Mouse (Mus musculus) thymus, postnatal 14 days (tissue): Measurements from ENCODE around the gene Abcg4.
A peak's percentile ranks its signal among the peaks of the same experiment; 100 is the strongest.

Experiments used
- DNase-seq: peaks from one replicate; pipeline ENCODE4 v3.0.0; 2021

Abcg4 gene

GRCm38 (mm10) chr9:44268432-44268831 lies 20.0 kb downstream of the Abcg4 start, which contains the start of gene Nlrx1:
Gene Nlrx1, minus strand, starts transcription at chr9:44268599.
- no peak for DNase-seq

- DNase-seq, result peak; percentile 90
These were observed 20.4 kb downstream of the Abcg4 start for GRCm38 (mm10) chr9:44268027-44268360.

GRCm38 (mm10) chr9:44267319-44268026 lies 20.9 kb downstream of the Abcg4 start:
- peak; percentile 40 for DNase-seq

- no peak for DNase-seq
These were observed 21.8 kb downstream of the Abcg4 start for GRCm38 (mm10) chr9:44266478-44267226.

DNA sequence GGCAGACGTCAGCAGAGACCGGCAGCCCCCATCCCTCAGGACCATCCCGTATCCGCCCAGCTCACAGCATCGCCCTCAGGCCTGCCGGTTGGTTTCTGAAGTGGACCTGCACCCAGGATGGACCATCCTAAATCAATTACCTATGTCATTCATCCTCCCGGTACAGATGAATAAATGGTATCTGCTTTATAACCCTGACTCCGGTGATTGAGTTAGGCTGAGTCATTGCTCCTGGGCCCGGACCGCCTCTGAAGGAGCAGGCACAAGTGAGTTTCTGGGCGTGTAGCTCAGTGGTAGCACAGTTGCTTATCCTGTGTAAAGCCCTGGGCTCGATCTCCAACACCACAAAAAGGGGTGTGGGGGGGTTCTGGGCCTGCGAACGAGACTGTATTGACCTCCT lies 27.0 kb downstream of the Abcg4 start:
- DNase-seq, result no peak

DNA sequence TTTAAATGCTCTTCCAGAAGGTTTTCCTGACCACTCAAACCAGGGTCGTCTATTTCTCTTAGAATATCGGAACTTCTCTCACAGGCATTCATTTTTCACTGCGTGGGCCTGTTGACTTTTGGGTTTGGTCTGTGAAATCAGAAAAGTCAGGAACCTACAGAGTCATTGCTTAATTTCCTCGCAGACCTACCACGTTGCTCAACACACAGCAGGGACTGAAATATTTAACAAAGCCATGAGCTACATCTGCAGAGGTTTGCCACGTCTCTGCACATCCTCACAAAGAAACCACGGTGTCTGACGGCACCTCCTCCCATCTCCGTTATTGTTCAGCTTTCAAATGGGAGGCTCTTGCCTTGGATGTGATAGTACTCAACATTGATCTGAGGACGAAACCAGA lies 29.4 kb downstream of the Abcg4 start:
- no peak for DNase-seq

DNA sequence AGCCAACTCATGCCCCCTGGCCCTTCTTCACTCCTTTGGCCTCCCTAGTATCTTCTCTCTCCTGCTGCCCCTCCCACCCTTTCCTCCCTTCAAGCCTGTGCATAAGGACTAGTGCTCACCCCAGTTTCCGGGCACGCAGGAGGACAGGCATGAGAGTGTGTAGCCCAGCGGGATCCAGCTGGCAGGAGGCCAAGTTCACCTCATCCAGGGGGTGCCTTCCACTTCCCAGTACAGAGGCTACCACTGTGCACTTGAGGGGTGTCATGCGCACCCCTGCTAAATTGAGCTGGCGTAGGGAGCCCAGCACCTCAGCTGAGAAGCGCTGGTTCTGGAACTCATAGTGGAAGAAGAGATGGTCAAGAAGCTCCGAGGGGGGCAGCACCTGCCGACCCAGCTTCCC lies 32.2 kb downstream of the Abcg4 start:
- DNase-seq, result no peak

- no peak for DNase-seq
These were observed 33.3 kb downstream of the Abcg4 start for GRCm38 (mm10) chr9:44255136-44255521.

DNA sequence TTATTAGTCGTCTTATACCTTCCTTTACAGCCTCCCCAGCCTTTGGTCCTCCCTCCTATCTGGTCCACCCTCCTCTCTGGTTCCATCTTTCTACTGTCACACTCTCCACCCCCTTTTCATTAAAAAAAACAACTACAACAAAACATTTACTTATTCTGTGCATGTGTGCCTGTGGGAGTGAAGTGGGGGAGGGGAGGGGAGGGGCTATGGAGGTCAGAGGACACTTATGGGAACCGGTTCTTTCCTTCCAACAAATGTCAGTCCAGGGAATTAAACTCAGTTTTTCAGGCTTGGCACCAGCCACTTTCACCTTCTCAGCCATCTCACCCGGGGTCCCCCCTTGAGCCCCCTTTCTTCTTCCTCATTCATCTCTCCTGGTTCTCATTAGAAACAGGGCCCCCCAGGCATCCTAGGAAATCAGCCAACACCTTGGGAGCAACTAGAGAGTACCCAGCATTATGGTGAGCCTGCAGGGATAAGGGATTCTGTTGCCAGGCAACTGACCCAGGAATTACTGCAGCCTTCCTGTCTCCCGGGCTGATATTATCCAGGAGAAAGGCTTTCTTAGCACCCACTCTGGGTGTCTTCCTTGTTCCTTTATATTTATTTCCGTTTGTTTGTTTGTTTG lies 33.8 kb downstream of the Abcg4 start:
- DNase-seq, result no peak

DNA sequence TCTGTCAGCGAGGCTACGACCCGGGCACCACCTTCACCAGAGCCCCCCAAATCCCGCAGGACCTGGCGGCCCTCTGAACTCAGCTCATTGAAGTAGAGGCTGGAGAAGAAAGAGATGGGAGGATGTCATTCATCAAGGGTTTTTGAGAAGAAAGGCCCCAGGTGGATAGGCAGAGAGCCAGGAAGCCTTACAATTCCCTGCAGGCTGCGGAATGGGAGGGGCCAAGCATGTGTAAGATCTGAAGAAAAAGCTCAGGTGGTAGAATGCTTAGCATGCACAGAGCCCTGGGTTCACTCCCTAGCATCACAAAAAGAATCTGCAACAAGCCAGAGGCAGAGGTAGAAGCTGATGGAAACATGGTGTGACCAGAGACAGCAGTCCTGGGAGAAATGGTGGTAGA lies 35.0 kb downstream of the Abcg4 start:
- peak; percentile 80 for DNase-seq

- no peak for DNase-seq
These were observed 37.1 kb downstream of the Abcg4 start, which contains the start of gene Pdzd3 for GRCm38 (mm10) chr9:44251314-44251713. Gene Pdzd3, minus strand, starts transcription at chr9:44251471.

DNA sequence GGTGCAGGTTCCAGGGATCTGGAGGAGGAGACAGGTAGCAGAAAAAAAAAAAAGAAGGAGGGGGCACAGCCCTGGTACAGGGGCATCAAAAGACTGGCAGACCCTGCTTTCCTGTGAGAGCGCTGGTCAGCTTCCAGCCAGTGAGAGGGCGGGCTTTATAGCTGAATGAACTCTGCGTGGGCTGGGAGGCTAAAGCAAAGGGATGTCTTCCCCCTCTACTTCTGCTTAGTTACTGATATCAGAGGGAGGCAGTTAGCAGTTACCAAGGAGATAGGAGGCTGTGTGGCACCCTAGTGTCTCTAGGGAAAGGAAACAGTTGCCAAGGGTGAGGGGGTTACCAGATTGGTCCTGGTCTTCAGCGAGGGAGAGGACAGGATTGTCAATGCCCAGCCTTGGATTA lies 38.0 kb downstream of the Abcg4 start:
- DNase-seq, result no peak

DNA sequence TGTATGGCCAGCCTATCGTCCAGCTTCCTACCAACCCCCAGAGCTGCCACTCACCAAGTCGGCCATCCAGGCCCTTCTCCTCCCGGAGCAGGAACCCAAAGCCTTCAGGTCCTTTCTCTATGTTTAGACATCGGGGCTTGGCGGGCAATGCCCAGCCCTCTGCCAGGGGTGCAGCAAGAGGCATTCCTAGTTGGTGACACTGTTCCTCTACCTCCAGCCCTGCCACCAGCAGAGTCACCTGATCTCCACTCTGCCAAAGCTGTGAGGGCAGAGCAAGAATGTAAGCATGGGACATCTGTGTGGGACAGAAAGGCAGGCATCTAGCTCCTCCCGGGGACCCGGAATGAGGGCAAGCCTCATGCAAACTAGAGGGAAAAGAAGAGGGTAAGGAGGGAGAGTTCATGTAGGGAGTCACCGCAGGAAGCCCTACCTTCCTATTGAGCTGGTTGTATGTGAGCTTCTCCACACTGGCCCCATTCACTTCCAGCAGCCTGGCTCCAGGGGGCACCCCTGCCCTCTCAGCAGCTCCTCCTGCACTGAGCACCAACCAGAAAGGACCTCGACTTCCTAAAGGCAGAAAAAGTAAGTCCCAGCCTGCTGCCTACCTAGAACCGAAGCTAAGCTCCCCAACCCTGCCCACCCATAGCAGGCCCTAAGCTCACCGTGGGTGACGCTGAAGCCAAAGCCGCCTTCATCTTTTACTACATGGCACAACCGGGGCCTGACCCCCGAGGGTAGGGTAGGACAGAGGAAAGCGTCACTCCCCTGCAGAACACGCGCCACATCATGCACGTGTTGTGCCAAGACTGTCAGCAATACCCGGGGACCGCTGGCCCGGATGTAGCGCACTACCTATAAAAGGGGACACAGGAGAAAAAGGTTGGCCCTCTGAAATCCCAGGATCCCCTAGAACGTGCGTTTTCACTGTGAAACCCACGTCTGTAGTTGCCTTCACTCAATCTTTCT lies 39.0 kb downstream of the Abcg4 start:
- DNase-seq, result peak; percentile 92

- no peak for DNase-seq
These were observed 40.5 kb downstream of the Abcg4 start for GRCm38 (mm10) chr9:44247907-44248306.

- DNase-seq, result no peak
These were observed 44.8 kb downstream of the Abcg4 start for GRCm38 (mm10) chr9:44243621-44244020.

DNA sequence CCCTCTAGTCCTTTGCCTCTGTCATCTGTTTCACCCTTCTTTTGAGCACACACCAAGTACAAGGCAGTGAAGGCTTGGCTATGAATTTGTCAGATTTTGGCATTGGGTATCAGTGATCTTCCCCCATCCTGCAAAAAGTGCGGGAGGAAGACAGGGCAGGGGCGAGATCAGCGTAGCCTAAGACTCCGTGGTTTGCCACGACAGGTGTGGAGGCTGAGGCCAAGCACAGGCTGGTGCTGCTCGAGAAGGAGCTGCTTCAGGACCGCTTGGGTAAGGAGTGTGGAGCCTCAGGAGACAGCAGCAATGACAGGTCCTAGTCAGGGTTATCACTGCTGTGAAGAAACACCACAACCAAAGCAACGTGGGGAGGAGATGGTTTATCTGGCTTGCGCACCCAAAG lies 47.0 kb downstream of the Abcg4 start:
- peak; percentile 63 for DNase-seq

DNA sequence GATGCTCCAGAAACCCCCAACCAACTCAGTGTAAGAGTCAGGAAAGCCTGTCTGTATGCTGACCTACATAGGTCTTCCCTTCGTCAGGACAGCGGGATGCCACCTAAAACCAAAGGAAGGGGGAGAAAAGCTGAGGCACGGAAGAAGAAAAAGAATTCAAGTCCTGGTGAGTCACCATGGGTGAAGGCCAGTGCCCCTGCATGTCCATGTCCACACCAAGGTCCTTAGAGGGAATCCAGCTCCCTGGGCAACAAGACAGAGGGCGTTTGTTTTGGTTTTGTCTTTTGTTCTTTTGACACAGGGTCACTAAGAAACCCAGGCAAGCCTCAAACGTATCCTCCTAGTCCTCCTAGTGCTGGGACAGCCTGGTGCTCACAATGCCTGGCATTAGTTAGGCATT lies 47.5 kb downstream of the Abcg4 start:
- no peak for DNase-seq

DNA sequence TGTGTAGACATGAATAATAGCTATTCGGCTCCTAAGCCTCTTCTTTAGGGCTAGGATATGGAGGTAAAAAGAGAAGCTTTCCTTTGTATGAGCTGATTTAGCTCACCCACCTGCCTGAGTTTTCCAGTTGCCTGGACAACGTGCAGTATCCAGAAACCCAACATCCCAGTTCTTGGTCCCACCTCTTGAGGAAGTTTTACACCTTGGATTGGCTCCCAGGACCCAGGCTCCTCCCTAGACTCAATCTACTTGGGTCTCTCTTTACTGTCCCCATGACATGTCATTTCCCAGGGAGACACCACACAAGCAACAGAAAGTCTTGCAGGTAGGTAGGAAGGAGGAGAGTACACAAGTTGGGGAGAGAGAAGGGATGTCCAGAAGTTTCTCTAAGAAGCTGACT lies 48.0 kb downstream of the Abcg4 start, which contains the start of gene Ccdc153:
Gene Ccdc153 (plus strand): TSS at position 278 of the 400 bp plus-strand sequence.
- DNase-seq, result no peak

- DNase-seq, result peak; percentile 90
These were observed 49.0 kb downstream of the Abcg4 start for GRCm38 (mm10) chr9:44239447-44239846.

- peak; percentile 84 for DNase-seq
These were observed 49.8 kb downstream of the Abcg4 start for GRCm38 (mm10) chr9:44238501-44239190.

- DNase-seq, result peak; percentile 32
These were observed 51.3 kb downstream of the Abcg4 start for GRCm38 (mm10) chr9:44237128-44237527.

GRCm38 (mm10) chr9:44236601-44237000 lies 51.8 kb downstream of the Abcg4 start:
- DNase-seq, result no peak
